Mouse (Mus musculus): ENCODE results near the gene Cgref1. TPM values are rescaled to one million over a fixed set of nuclear protein-coding genes. Genes with fewer than 3 reads are reported as not detected.
A peak's percentile ranks its signal among the peaks of the same experiment; 100 is the strongest.

Cgref1 gene
- polyA plus RNA-seq, 1 experiment from 2014 or later = 2.3 TPM

- H3K4me1 ChIP-seq (ENCODE audit: insufficient read depth) = peaks cover 18% of the 10 kb centered on the region
- 24% methylated on average over 7 of the region's 7 CpGs for WGBS
Measured at GRCm38 (mm10) chr5:30914101-30914635, 31.2 kb downstream of the Cgref1 start.

GRCm38 (mm10) chr5:30913060-30913841, 32.1 kb downstream of the Cgref1 start, which contains the start of gene Emilin1:
Gene Emilin1 (plus strand): TSS chr5:30913402.
- WGBS = 6% methylated on average over 13 of the region's 13 CpGs
- DNase-seq (peak; percentile 90), ATAC-seq (ENCODE audit: insufficient read depth) (peak; percentile 87)

More at GRCm38 (mm10) chr5:30914101-30914635, 31.2 kb downstream of the Cgref1 start:
- Histone ChIP-seq H3K9ac (peak overlapping the region; percentile 79), H3K9me3 (ENCODE audit: low read depth, low read length) (no peaks in the 10 kb centered on the region), H3K36me3 (ENCODE audit: insufficient read depth) (peaks cover 28% of the 10 kb centered on the region), H3K4me2 (peak overlapping the region; percentile 93), H3K4me3 (ENCODE audit: low read depth, low read length) (peak overlapping the region; percentile 63), H3K27me3 (ENCODE audit: insufficient read depth, low read length) (no peaks in the 10 kb centered on the region), H3K27ac (ENCODE audit: low read depth) (peak overlapping the region; percentile 98)
- no peak for TF ChIP-seq CTCF (IDR thresholded peaks at IDR 0.05; ENCODE audit: low read depth)
- DNase-seq = peak; percentile 21
- ATAC-seq (ENCODE audit: insufficient read depth) = no peak

GRCm38 (mm10) chr5:30912156-30912555, 33.2 kb downstream of the Cgref1 start:
- TF ChIP-seq CTCF (IDR thresholded peaks at IDR 0.05; ENCODE audit: low read depth) = no peak
- H3K9me3 ChIP-seq (ENCODE audit: low read depth, low read length) = no peaks in the 10 kb centered on the region
- H3K4me2 ChIP-seq = peak overlapping the region; percentile 93
- H3K27me3 ChIP-seq (ENCODE audit: insufficient read depth, low read length) = no peaks in the 10 kb centered on the region
- H3K9ac ChIP-seq = peak overlapping the region; percentile 36; the same call in 1 of the 2 replicates
- peak overlapping the region; percentile 98 for H3K27ac ChIP-seq (ENCODE audit: low read depth)
- peak; percentile 73 for DNase-seq
- H3K4me1 ChIP-seq (ENCODE audit: insufficient read depth) = peaks cover 26% of the 10 kb centered on the region
- WGBS = 40% methylated on average over 5 of the region's 5 CpGs
- no peak for ATAC-seq (ENCODE audit: insufficient read depth)
- peaks cover 8% of the 10 kb centered on the region for H3K36me3 ChIP-seq (ENCODE audit: insufficient read depth)
- no peak overlapping the region for H3K4me3 ChIP-seq (ENCODE audit: low read depth, low read length)

More at GRCm38 (mm10) chr5:30913060-30913841, 32.1 kb downstream of the Cgref1 start, which contains the start of gene Emilin1:
- peaks cover 19% of the 10 kb centered on the region for H3K36me3 ChIP-seq (ENCODE audit: insufficient read depth)
- no peaks in the 10 kb centered on the region for H3K27me3 ChIP-seq (ENCODE audit: insufficient read depth, low read length)
- peak within 1 kb of the TSS; percentile 63 for H3K4me3 ChIP-seq (ENCODE audit: low read depth, low read length)
- H3K4me1 ChIP-seq (ENCODE audit: insufficient read depth) = peaks cover 22% of the 10 kb centered on the region
- TF ChIP-seq CTCF (IDR thresholded peaks at IDR 0.05; ENCODE audit: low read depth) = 0 out of 2 replicates have a peak, but pooled peaks have one; percentile 15
- H3K9me3 ChIP-seq (ENCODE audit: low read depth, low read length) = no peaks in the 10 kb centered on the region
- H3K9ac ChIP-seq = peak within 1 kb of the TSS; percentile 79
- peak within 1 kb of the TSS; percentile 98 for H3K27ac ChIP-seq (ENCODE audit: low read depth)
- peak within 1 kb of the TSS; percentile 93 for H3K4me2 ChIP-seq

GRCm38 (mm10) chr5:30910481-30910880, 34.9 kb downstream of the Cgref1 start:
- Histone ChIP-seq H3K27me3 (ENCODE audit: insufficient read depth, low read length) (no peaks in the 10 kb centered on the region), H3K4me2 (no peak overlapping the region), H3K9me3 (ENCODE audit: low read depth, low read length) (no peaks in the 10 kb centered on the region), H3K36me3 (ENCODE audit: insufficient read depth) (peaks cover 8% of the 10 kb centered on the region), H3K4me1 (ENCODE audit: insufficient read depth) (peaks cover 31% of the 10 kb centered on the region), H3K27ac (ENCODE audit: low read depth) (peak overlapping the region; percentile 6; the same call in 1 of the 2 replicates), H3K4me3 (ENCODE audit: low read depth, low read length) (no peak overlapping the region), H3K9ac (no peak overlapping the region)
- no peak for ATAC-seq (ENCODE audit: insufficient read depth)
- no peak for TF ChIP-seq CTCF (IDR thresholded peaks at IDR 0.05; ENCODE audit: low read depth)
- DNase-seq = no peak

GRCm38 (mm10) chr5:30909863-30910262, 35.5 kb downstream of the Cgref1 start:
- Histone ChIP-seq H3K9ac (no peak overlapping the region), H3K9me3 (ENCODE audit: low read depth, low read length) (no peaks in the 10 kb centered on the region), H3K4me2 (no peak overlapping the region), H3K4me3 (ENCODE audit: low read depth, low read length) (no peak overlapping the region), H3K4me1 (ENCODE audit: insufficient read depth) (peaks cover 33% of the 10 kb centered on the region), H3K36me3 (ENCODE audit: insufficient read depth) (peaks cover 14% of the 10 kb centered on the region), H3K27ac (ENCODE audit: low read depth) (peak overlapping the region; percentile 98; the same call in 1 of the 2 replicates), H3K27me3 (ENCODE audit: insufficient read depth, low read length) (no peaks in the 10 kb centered on the region)
- ATAC-seq (ENCODE audit: insufficient read depth) = no peak
- no peak for TF ChIP-seq CTCF (IDR thresholded peaks at IDR 0.05; ENCODE audit: low read depth)
- DNase-seq = no peak
- 75% methylated on average over 7 of the region's 7 CpGs for WGBS

- no peak for TF ChIP-seq CTCF (IDR thresholded peaks at IDR 0.05; ENCODE audit: low read depth)
- H3K4me2 ChIP-seq = peak overlapping the region; percentile 85; the same call in 1 of the 2 replicates
- no peak overlapping the region for H3K4me3 ChIP-seq (ENCODE audit: low read depth, low read length)
- H3K9me3 ChIP-seq (ENCODE audit: low read depth, low read length) = no peaks in the 10 kb centered on the region
- 20% methylated on average over 7 of the region's 7 CpGs for WGBS
- ATAC-seq (ENCODE audit: insufficient read depth) (no peak), DNase-seq (no peak)
- H3K36me3 ChIP-seq (ENCODE audit: insufficient read depth) = peaks cover 20% of the 10 kb centered on the region
- H3K4me1 ChIP-seq (ENCODE audit: insufficient read depth) = peaks cover 33% of the 10 kb centered on the region
- H3K27me3 ChIP-seq (ENCODE audit: insufficient read depth, low read length) = no peaks in the 10 kb centered on the region
- H3K9ac ChIP-seq = no peak overlapping the region
- peak overlapping the region; percentile 98 for H3K27ac ChIP-seq (ENCODE audit: low read depth)
Measured at GRCm38 (mm10) chr5:30909300-30909659, 36.1 kb downstream of the Cgref1 start.
